Mouse (Mus musculus): Measurements from ENCODE around the gene Wscd2. TPM values are rescaled to one million over a fixed set of nuclear protein-coding genes. Genes with fewer than 3 reads are reported as not detected.

The Wscd2 gene
- polyA plus RNA-seq, 1 experiment from 2014 or later: 11.3 TPM

GRCm38 (mm10) chr5:113459942-113460341 lies 30.2 kb upstream of the Wscd2 start:
- H3K4me3 ChIP-seq (ENCODE audit: low read depth, low read length): no peak overlapping the region
- ATAC-seq (ENCODE audit: insufficient read depth, low FRiP score, low TSS enrichment): no peak
- DNase-seq (ENCODE audit: low spot score): no peak
- H3K9me3 ChIP-seq (ENCODE audit: control insufficient read depth, low read length): no peaks in the 10 kb centered on the region
- H3K27ac ChIP-seq (ENCODE audit: low read depth, low read length): no peak overlapping the region
- H3K9ac ChIP-seq (ENCODE audit: low read length): no peak overlapping the region
- peaks cover 15% of the 10 kb centered on the region for H3K4me1 ChIP-seq (ENCODE audit: control insufficient read depth, insufficient read depth, low read length)
- no peaks in the 10 kb centered on the region for H3K36me3 ChIP-seq (ENCODE audit: control insufficient read depth, insufficient read depth, low read length)
- WGBS: 65% methylated on average over 7 of the region's 7 CpGs
- no peaks in the 10 kb centered on the region for H3K27me3 ChIP-seq (ENCODE audit: control insufficient read depth, insufficient read depth, low read length)
- H3K4me2 ChIP-seq (ENCODE audit: low read depth): no peak overlapping the region

- Histone ChIP-seq H3K27me3 (ENCODE audit: control insufficient read depth, insufficient read depth, low read length) (no peaks in the 10 kb centered on the region), H3K4me3 (ENCODE audit: low read depth, low read length) (no peak overlapping the region), H3K9ac (ENCODE audit: low read length) (peak overlapping the region; percentile 3; the same call in 1 of the 2 replicates), H3K9me3 (ENCODE audit: control insufficient read depth, low read length) (no peaks in the 10 kb centered on the region), H3K4me2 (ENCODE audit: low read depth) (peak overlapping the region; percentile 26), H3K27ac (ENCODE audit: low read depth, low read length) (no peak overlapping the region), H3K36me3 (ENCODE audit: control insufficient read depth, insufficient read depth, low read length) (no peaks in the 10 kb centered on the region), H3K4me1 (ENCODE audit: control insufficient read depth, insufficient read depth, low read length) (peaks cover 15% of the 10 kb centered on the region)
- no peak for ATAC-seq (ENCODE audit: insufficient read depth, low FRiP score, low TSS enrichment)
- DNase-seq (ENCODE audit: low spot score): no peak
- WGBS: 12% methylated on average over 16 of the region's 16 CpGs
Observed at GRCm38 (mm10) chr5:113461582-113461981, 28.6 kb upstream of the Wscd2 start.

GRCm38 (mm10) chr5:113461998-113462625 lies 28.0 kb upstream of the Wscd2 start:
- WGBS: 29% methylated on average over 21 of the region's 21 CpGs
- DNase-seq (ENCODE audit: low spot score): no peak
- H3K9ac ChIP-seq (ENCODE audit: low read length): no peak overlapping the region; the same call in 1 of the 2 replicates
- H3K27ac ChIP-seq (ENCODE audit: low read depth, low read length): no peak overlapping the region
- peaks cover 15% of the 10 kb centered on the region for H3K4me1 ChIP-seq (ENCODE audit: control insufficient read depth, insufficient read depth, low read length)
- peak overlapping the region; percentile 26 for H3K4me2 ChIP-seq (ENCODE audit: low read depth)
- H3K4me3 ChIP-seq (ENCODE audit: low read depth, low read length): no peak overlapping the region
- no peaks in the 10 kb centered on the region for H3K9me3 ChIP-seq (ENCODE audit: control insufficient read depth, low read length)
- no peaks in the 10 kb centered on the region for H3K27me3 ChIP-seq (ENCODE audit: control insufficient read depth, insufficient read depth, low read length)
- ATAC-seq (ENCODE audit: insufficient read depth, low FRiP score, low TSS enrichment): no peak
- no peaks in the 10 kb centered on the region for H3K36me3 ChIP-seq (ENCODE audit: control insufficient read depth, insufficient read depth, low read length)

DNA sequence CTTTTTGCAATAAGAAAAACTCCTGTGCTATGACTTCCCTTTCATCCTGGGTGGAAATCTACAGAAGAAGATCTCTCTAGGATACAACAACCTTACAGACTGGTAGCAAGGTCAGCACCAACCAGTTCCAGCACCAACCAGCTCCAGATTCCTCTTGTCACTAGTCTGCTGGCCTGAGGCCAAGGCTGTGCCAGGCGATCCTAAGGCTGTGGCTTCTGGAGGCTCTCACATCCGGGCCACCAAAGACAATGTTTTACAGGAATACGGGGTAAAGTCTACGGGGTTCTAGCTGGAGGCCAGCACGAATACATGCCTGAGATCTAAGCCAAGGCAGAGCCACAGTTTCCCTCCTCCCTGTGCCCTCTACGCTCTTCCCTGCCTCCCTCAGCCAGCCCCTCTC lies 25.4 kb upstream of the Wscd2 start:
- DNase-seq (ENCODE audit: low spot score) (no peak), ATAC-seq (ENCODE audit: insufficient read depth, low FRiP score, low TSS enrichment) (no peak)
- Histone ChIP-seq H3K9ac (ENCODE audit: low read length) (no peak overlapping the region), H3K4me3 (ENCODE audit: low read depth, low read length) (no peak overlapping the region), H3K27me3 (ENCODE audit: control insufficient read depth, insufficient read depth, low read length) (no peaks in the 10 kb centered on the region), H3K4me2 (ENCODE audit: low read depth) (no peak overlapping the region), H3K9me3 (ENCODE audit: control insufficient read depth, low read length) (no peaks in the 10 kb centered on the region), H3K36me3 (ENCODE audit: control insufficient read depth, insufficient read depth, low read length) (no peaks in the 10 kb centered on the region), H3K4me1 (ENCODE audit: control insufficient read depth, insufficient read depth, low read length) (peaks cover 27% of the 10 kb centered on the region), H3K27ac (ENCODE audit: low read depth, low read length) (no peak overlapping the region)
- 91% methylated on average over 6 of the region's 6 CpGs for WGBS

DNA sequence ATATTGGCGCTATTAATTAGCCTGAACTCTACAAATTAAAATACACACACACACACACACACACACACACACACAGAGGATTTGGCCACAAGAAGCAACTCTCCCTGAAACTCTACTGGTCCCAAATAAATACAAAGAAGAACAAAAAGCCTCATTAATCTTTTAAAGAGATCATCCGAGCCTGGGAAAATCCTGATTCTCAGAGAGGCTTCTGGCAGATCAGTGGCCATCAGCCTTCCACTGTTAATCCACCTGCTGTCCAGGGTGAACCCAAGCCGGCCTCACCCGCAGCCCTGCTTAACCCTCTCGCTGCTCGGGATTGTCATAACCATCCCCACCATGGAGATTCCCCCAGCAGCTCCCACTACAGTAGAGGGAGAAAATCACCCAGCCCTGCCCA lies 23.6 kb upstream of the Wscd2 start:
- DNase-seq (ENCODE audit: low spot score): no peak
- H3K4me1 ChIP-seq (ENCODE audit: control insufficient read depth, insufficient read depth, low read length): peaks cover 25% of the 10 kb centered on the region
- 68% methylated on average over 6 of the region's 6 CpGs for WGBS
- H3K27ac ChIP-seq (ENCODE audit: low read depth, low read length): no peak overlapping the region
- H3K9me3 ChIP-seq (ENCODE audit: control insufficient read depth, low read length): no peaks in the 10 kb centered on the region
- no peaks in the 10 kb centered on the region for H3K27me3 ChIP-seq (ENCODE audit: control insufficient read depth, insufficient read depth, low read length)
- no peak overlapping the region for H3K4me2 ChIP-seq (ENCODE audit: low read depth)
- no peaks in the 10 kb centered on the region for H3K36me3 ChIP-seq (ENCODE audit: control insufficient read depth, insufficient read depth, low read length)
- ATAC-seq (ENCODE audit: insufficient read depth, low FRiP score, low TSS enrichment): no peak
- H3K4me3 ChIP-seq (ENCODE audit: low read depth, low read length): no peak overlapping the region
- H3K9ac ChIP-seq (ENCODE audit: low read length): no peak overlapping the region

DNA sequence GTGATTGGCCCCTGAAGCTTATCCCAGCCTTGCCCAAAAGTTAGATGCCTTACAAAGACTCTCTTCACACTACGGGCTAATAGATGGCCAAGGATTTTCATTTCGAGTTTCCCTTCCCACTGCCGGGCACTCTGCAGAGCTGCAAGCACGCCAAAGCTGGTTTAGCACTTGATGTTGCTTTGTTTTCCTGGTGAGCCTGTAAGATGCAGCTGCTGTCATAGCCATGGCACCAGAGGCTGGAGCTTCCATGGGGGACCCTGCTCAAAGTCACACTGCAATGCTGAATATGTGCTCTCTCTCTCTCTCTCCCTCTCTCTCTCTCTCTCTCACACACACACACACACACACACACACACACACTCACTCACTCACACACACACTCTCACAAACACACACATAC lies 23.1 kb upstream of the Wscd2 start:
- no peak for ATAC-seq (ENCODE audit: insufficient read depth, low FRiP score, low TSS enrichment)
- H3K4me2 ChIP-seq (ENCODE audit: low read depth): no peak overlapping the region
- WGBS: 33% methylated on average over 4 of the region's 4 CpGs

GRCm38 (mm10) chr5:113467765-113468164 lies 22.4 kb upstream of the Wscd2 start:
- ATAC-seq (ENCODE audit: insufficient read depth, low FRiP score, low TSS enrichment): no peak

More for the DNA sequence above, 23.1 kb upstream of the Wscd2 start:
- no peaks in the 10 kb centered on the region for H3K27me3 ChIP-seq (ENCODE audit: control insufficient read depth, insufficient read depth, low read length)
- peaks cover 20% of the 10 kb centered on the region for H3K4me1 ChIP-seq (ENCODE audit: control insufficient read depth, insufficient read depth, low read length)
- H3K27ac ChIP-seq (ENCODE audit: low read depth, low read length): no peak overlapping the region
- H3K9me3 ChIP-seq (ENCODE audit: control insufficient read depth, low read length): no peaks in the 10 kb centered on the region
- H3K9ac ChIP-seq (ENCODE audit: low read length): no peak overlapping the region
- no peak for DNase-seq (ENCODE audit: low spot score)
- no peaks in the 10 kb centered on the region for H3K36me3 ChIP-seq (ENCODE audit: control insufficient read depth, insufficient read depth, low read length)
- no peak overlapping the region for H3K4me3 ChIP-seq (ENCODE audit: low read depth, low read length)

DNA sequence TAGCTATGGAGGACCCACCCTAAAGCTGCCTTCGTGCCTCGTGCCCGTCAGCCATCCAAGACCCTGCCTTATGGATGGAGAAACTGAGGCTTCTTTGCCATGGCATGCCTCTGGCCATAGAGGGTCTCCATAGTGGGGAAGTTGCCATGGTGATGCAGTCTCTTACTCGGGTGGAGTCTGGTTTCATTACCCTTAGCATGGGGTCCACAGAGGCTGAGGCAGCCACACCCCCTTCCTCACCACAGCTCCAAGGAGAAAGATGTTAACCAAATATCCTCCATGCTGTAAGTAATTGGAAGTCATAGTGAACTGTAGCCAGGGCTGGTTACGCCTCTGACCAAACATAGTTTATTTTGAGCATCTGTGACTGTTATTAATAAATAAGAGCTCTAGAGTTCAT lies 21.5 kb upstream of the Wscd2 start:
- Histone ChIP-seq H3K4me3 (ENCODE audit: low read depth, low read length) (no peak overlapping the region), H3K27me3 (ENCODE audit: control insufficient read depth, insufficient read depth, low read length) (no peaks in the 10 kb centered on the region), H3K4me1 (ENCODE audit: control insufficient read depth, insufficient read depth, low read length) (peaks cover 12% of the 10 kb centered on the region), H3K9me3 (ENCODE audit: control insufficient read depth, low read length) (no peaks in the 10 kb centered on the region), H3K9ac (ENCODE audit: low read length) (no peak overlapping the region), H3K27ac (ENCODE audit: low read depth, low read length) (no peak overlapping the region), H3K36me3 (ENCODE audit: control insufficient read depth, insufficient read depth, low read length) (no peaks in the 10 kb centered on the region), H3K4me2 (ENCODE audit: low read depth) (no peak overlapping the region)
- ATAC-seq (ENCODE audit: insufficient read depth, low FRiP score, low TSS enrichment) (no peak), DNase-seq (ENCODE audit: low spot score) (no peak)
- 58% methylated on average over 5 of the region's 5 CpGs for WGBS

More at GRCm38 (mm10) chr5:113467765-113468164, 22.4 kb upstream of the Wscd2 start:
- WGBS: 2% methylated on average over 8 of the region's 8 CpGs
- peak overlapping the region; percentile 20; the same call in 1 of the 2 replicates for H3K4me2 ChIP-seq (ENCODE audit: low read depth)
- no peaks in the 10 kb centered on the region for H3K27me3 ChIP-seq (ENCODE audit: control insufficient read depth, insufficient read depth, low read length)
- H3K9ac ChIP-seq (ENCODE audit: low read length): no peak overlapping the region
- H3K9me3 ChIP-seq (ENCODE audit: control insufficient read depth, low read length): no peaks in the 10 kb centered on the region
- no peaks in the 10 kb centered on the region for H3K36me3 ChIP-seq (ENCODE audit: control insufficient read depth, insufficient read depth, low read length)
- H3K4me1 ChIP-seq (ENCODE audit: control insufficient read depth, insufficient read depth, low read length): peaks cover 14% of the 10 kb centered on the region
- H3K27ac ChIP-seq (ENCODE audit: low read depth, low read length): peak overlapping the region; percentile 27; the same call in 1 of the 2 replicates
- H3K4me3 ChIP-seq (ENCODE audit: low read depth, low read length): no peak overlapping the region
- DNase-seq (ENCODE audit: low spot score): no peak

DNA sequence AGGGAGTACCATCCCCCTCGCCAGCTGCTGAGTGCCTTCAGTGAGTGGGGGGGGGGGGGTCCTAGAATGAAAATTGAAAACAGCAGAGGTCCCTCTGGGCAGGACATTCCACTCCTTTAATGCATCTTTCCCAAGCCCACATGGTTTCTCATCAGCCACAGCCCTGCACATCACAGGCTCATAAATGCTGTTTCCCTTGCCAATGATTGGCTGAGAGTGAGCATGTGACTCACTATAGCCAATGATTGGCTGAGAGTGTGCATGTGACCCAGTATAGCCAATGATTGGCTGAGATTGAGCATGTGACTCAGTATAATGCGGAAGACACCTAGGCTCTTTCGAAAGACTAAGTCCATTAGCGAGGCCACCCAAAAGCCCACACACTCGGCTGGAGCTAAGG lies 20.9 kb upstream of the Wscd2 start:
- Histone ChIP-seq H3K4me1 (ENCODE audit: control insufficient read depth, insufficient read depth, low read length) (peaks cover 12% of the 10 kb centered on the region), H3K36me3 (ENCODE audit: control insufficient read depth, insufficient read depth, low read length) (no peaks in the 10 kb centered on the region), H3K9me3 (ENCODE audit: control insufficient read depth, low read length) (no peaks in the 10 kb centered on the region), H3K9ac (ENCODE audit: low read length) (no peak overlapping the region), H3K27me3 (ENCODE audit: control insufficient read depth, insufficient read depth, low read length) (no peaks in the 10 kb centered on the region), H3K4me2 (ENCODE audit: low read depth) (no peak overlapping the region), H3K4me3 (ENCODE audit: low read depth, low read length) (no peak overlapping the region), H3K27ac (ENCODE audit: low read depth, low read length) (no peak overlapping the region)
- WGBS: 83% methylated on average over 5 of the region's 5 CpGs
- no peak for ATAC-seq (ENCODE audit: insufficient read depth, low FRiP score, low TSS enrichment)
- DNase-seq (ENCODE audit: low spot score): no peak

Data from neural tube, embryonic 11.5 days (tissue).